9 mouse cellular contexts compared by ENCODE assay signal in the genomic region with DNA sequence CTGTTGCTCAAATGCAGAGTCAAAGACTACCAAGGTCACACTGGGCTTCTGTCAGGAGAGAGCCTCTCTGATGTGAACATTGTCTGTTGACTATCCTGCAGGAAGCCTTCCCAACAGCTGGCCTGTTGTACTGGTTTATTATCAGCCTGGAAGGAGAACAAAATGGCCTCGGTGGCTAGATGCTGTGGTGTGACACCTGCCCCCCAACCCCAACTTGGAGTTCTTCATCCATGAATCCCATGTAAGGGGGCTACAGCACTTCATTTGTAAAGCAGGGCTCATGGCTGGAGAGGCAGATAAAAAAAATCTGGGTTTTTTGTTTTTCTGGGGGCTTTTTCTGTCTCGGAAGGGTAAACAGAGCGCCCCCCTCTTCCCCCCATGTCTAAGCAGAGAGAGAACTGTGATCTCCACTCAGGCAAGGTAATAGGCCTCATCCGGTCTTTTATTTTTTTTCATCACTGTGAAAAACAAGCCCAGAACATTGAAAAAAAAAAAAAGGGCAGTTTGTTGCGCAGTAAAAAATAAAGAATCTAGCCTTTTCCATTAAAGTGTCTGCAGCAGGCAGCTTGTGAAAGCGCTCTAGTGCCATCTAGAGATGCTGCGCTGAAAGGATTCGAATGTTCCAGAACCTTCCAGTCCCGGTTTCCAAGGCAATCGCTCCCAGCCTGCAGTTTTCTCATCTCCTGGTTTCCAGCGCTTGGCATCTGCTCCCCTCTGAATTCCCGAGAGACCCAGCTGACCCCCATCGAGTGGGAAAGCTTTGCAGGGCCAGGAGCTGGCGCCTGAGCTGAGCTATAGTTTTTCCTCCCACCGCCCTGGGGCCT.
DNase-seq lines count a peak whose midpoint lies in the region; ATAC-seq lines count a peak whose summit lies in the region.
"Had no signal": no experiment of that assay in that cellular context is flagged by ENCODE, and none has a peak within 500 bp of the region (broad histone marks: within the 10 kb centered on the region; RNA-seq: fewer than 3 reads in every experiment).

No protein-coding gene starts in this region.

- ATAC-seq in hindbrain, embryonic 15.5 days (ENCODE audit: low FRiP score, low read depth), result peak; percentile 80
- ATAC-seq in erythroblast, adult 5-6 weeks (replicated peaks; ENCODE audit: low FRiP score, poor library complexity, severe bottlenecking), result no peak

- peak; percentile 52 for DNase-seq in R1 (ENCODE audit: low read depth, low spot score)
- peak; percentile 50 to 52 for DNase-seq in cerebellum, postnatal 36 days
- peak; percentile 83 for DNase-seq in gastrocnemius, adult 18-20 months (ENCODE audit: low spot score)
- DNase-seq in layer of hippocampus, postnatal 25 days (ENCODE audit: extremely low spot score in 1 of 2, low spot score in 1 of 2), result peak; percentile 65 to 71
- DNase-seq in lung, postnatal 25 days (ENCODE audit: low spot score), result peak; percentile 77
- peak; percentile 92 for DNase-seq in right cerebral cortex, postnatal 10 days (ENCODE audit: low spot score in 2 of 2)

- 22% methylated on average over 15 of the region's 15 CpGs for whole genome bisulfite sequencing in hindbrain, embryonic 15.5 days

- H3K4me1 ChIP-seq in hindbrain, embryonic 15.5 days (replicated peaks), result peaks cover 16% of the 10 kb centered on the region
- H3K4me1 ChIP-seq: liver, embryonic 15.5 days had no signal

- H3K36me3 ChIP-seq in hindbrain, embryonic 15.5 days, result no peaks in the 10 kb centered on the region
- H3K36me3 ChIP-seq: liver, embryonic 15.5 days had no signal

- peak overlapping the region; percentile 78 for H3K27ac ChIP-seq in hindbrain, embryonic 15.5 days (replicated peaks)
- H3K27ac ChIP-seq: liver, embryonic 15.5 days had no signal

- no peak overlapping the region for H3K4me2 ChIP-seq in hindbrain, embryonic 15.5 days
- H3K4me2 ChIP-seq: liver, embryonic 15.5 days had no signal

- H3K27me3 ChIP-seq in hindbrain, embryonic 15.5 days, result no peaks in the 10 kb centered on the region
- H3K27me3 ChIP-seq: liver, embryonic 15.5 days had no signal

- no peaks in the 10 kb centered on the region for H3K9me3 ChIP-seq in hindbrain, embryonic 15.5 days
- H3K9me3 ChIP-seq: liver, embryonic 15.5 days had no signal

- H3K4me3 ChIP-seq in hindbrain, embryonic 15.5 days, result no peak overlapping the region
- H3K4me3 ChIP-seq: liver, embryonic 15.5 days had no signal

- no peak overlapping the region for H3K9ac ChIP-seq in hindbrain, embryonic 15.5 days
- H3K9ac ChIP-seq: liver, embryonic 15.5 days had no signal
